Mouse (Mus musculus) layer of hippocampus, adult 8-10 months (tissue): ENCODE measurements around the gene Rabac1. TPM values are rescaled to one million over a fixed set of nuclear protein-coding genes. Genes with fewer than 3 reads are reported as not detected.

Experiments
- DNase-seq, 2 experiments: peaks; one replicate each; pipeline ENCODE4 v3.0.0; 2022; ENCODE audit warnings: low spot score in 2 of 2
- total RNA-seq, 4 experiments: library from RNA; stranded (reverse); gene quantifications; 2 replicates each; pipeline ENCODE4 v1.2.4; 2022

Rabac1 gene
- 100 to 1,000 TPM; 293 to 308 (median 300) TPM for total RNA-seq

- peak; percentile 93 to 96 for DNase-seq
Observed at GRCm38 (mm10) chr7:24971972-24972893, at the start of gene Rabac1. Rabac1 (minus strand) TSS chr7:24972754.

GRCm38 (mm10) chr7:25011592-25011991 lies 39.0 kb upstream of the Rabac1 start:
- no peak for DNase-seq

- peak in 1 of 2 experiments; percentile 67 for DNase-seq
Observed at GRCm38 (mm10) chr7:25010090-25010913, 37.7 kb upstream of the Rabac1 start.

DNA sequence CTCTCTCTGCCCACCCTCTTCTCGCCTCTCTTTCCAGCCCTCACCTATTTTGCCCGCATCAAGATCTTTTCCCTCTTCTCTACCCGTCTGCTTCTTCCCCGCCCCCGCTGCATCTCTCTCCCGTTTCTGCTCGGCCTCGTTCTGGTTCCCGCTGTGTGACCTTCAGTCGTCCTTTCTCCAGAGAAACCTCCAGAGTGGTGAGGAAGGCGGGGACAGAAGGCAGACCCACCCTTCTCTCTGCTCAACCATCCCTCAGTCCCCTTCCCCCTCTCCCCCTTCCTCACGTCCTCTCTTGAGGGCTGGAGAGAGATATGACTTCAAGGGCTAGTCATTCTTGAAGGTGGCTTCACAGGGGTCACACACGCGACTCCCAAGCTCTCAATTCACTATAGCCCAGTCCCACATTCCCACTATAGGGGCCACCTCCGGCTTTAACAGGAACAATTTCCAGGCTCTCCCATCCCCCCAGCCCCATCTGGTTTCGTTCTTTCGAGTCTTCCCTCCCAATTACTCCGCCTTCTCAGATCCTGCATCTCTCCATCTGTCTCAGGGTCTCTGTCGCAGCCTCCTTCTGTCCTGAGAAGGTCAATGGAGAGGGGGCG lies 36.6 kb upstream of the Rabac1 start:
- DNase-seq: peak; percentile 68 to 73

- peak in 1 of 2 experiments; percentile 31 for DNase-seq
Observed at GRCm38 (mm10) chr7:25008635-25009034, 36.1 kb upstream of the Rabac1 start.

GRCm38 (mm10) chr7:25007609-25008374 lies 35.2 kb upstream of the Rabac1 start:
- DNase-seq: peak; percentile 62 to 78

DNA sequence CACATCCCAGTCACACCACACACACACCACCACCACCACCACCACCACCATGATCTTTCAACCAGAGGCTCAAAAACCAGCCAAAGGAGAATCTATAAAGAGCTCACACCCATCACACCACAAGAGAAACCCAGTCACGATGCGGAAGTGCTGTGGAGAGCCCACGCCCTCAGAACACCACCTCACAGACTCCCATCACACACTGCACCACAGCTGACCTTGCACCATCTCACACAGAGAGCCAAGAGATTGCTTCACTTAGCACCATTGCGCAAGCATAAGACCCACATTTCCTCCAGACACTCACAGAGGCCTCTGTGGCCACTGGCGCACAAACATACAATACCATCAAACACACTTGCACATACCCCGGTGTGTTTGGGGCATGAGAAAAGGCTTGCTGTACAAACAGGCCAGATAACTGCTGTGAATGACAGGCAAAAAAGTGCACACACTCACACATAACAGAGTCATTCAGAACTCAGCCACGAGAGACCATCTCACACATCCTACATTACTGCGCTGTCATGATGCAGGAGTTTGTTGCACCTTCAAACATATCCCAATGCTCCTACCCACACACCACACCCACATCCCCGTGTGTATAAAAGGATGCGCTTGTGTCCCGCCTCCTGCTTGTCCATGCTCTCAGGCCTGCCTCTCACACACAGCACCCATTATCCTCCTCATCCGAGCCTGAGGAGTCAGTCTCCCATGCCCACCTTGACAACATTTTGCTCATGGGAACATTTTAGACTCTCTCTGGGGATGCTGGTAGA lies 34.2 kb upstream of the Rabac1 start:
- DNase-seq: peak in 1 of 2 experiments; percentile 54

GRCm38 (mm10) chr7:25006171-25006570 lies 33.6 kb upstream of the Rabac1 start:
- DNase-seq: no peak

- DNase-seq: peak; percentile 70 to 77
Observed at GRCm38 (mm10) chr7:25005421-25006065, 33.0 kb upstream of the Rabac1 start, which contains the start of gene Atp1a3. Atp1a3 (minus strand) TSS chr7:25005958.

DNA sequence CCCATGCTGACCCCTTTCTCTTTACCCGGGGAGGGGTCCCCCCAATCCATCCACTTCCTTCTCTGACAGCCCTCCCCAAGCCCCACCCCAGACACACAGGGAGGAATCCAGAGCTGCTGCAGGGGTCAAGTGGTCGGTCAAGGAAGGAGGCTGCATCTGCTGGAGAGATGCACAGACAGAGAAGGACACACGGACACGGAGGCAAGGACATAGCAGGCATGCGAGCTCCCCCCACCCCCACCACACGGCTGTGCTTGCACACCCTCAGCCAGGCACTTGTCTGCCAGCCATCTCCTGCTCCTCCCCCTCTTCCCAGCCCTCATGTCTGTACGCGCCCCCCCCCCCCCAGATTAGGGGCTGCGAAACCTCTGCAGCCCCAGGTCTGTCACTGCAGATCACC lies 32.3 kb upstream of the Rabac1 start:
- DNase-seq: no peak

DNA sequence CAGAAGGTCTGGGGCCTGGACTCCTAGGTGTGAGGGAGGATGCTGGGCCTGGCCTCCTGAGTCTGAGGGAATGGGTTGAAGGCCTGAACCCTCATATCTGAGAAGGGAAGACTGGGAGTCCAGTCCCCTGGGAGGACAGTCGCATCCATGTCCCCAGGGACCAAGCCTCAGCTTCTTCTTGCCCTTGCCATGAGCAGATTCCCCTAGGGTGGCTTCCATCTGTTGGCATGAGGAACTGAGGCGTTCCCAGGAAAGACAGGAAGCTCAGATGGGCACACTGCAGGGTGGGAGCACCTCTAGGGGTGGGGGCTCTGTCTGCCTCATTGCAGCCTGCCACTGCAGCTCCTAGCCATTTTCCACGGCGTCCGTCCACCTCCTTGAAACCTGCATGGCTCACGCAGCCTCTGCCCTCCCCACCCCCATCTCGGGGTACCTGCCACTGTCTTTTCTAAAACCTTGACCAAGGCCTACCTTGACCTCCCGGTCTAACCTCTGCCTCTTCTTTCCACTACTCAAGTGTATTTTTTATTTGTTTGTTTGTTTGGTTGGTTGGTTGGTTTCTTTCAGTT lies 31.4 kb upstream of the Rabac1 start:
- DNase-seq: no peak

GRCm38 (mm10) chr7:25003291-25003690 lies 30.7 kb upstream of the Rabac1 start:
- no peak for DNase-seq

DNA sequence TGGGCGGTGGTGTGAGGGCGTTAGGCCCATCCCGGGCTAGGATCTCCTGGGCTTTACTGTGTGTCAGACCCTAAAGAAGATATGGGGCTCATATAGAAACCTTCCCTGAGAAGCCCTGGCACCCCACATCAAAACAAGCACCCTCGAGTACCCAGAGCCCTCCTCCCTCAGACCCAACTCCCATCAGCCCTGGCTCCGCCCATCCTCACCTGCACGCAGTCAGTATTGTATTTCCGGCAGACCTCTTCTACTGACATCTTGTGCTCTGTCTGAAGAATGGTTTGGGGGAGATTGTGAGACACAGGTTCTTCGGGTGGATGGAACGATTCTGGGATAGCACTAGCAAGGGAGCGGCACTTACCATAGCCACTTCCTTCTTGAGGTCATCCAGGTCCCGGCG lies 28.2 kb upstream of the Rabac1 start:
- no peak for DNase-seq

- no peak for DNase-seq
Observed at GRCm38 (mm10) chr7:25000211-25000610, 27.7 kb upstream of the Rabac1 start.

DNA sequence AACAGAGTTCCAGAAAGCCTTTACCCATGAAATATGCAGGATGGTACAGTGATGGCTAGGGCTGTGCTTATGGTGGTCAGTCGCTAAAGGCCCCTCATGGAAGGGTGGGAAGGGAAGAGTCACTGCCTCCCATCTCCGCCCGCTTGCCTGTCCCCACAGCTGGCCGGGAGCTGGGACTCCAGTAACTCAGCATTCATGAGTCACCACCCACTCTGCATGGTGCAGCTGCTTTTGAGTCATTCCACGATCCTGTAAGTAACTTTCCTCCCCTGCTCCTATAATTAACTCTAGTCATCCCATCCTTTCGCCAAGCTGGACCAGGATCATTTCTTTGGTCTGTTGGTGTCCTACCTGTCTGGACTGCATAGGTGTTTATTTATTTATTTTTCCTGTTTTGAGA lies 20.5 kb upstream of the Rabac1 start:
- no peak for DNase-seq

- DNase-seq: no peak
Observed at GRCm38 (mm10) chr7:24990478-24990877, 17.9 kb upstream of the Rabac1 start.

DNA sequence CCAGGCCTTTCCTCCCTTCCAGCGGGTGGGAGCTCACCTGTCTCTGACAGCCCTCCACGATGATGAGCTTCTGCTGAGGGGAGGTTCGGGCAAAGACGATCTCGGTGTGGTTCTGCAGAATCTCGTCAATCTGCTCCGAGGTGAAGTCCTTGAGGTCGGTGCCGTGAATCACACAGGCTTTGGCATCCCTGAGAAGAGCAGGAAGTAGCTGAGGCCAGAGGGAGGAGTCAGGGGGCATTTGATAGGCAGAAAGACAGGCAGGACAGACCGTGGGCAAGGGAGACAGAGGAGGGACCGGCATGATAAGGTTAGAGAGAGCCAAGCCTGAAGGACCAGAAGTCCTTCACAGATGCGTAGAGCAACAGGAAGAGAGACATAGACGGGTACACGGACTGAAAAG lies 15.4 kb upstream of the Rabac1 start:
- DNase-seq: no peak

DNA sequence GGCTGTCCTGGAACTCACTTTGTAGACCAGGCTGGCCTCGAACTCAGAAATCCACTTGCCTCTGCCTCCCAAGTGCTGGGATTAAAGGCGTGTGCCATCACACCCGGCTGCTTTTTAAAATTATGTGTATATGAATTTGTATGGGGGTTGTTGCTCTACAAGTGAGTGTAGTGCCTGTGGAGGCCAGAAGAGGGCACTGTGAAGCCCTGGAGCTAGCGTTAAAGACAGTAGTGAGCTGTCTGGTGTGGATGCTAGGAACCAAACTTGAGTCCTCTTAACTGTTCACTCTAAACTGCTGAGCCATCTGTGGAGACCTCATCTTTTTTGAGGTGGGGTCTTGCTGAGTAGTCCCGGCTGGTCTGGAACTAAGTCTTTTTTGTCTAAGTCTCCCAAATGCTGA lies 13.2 kb upstream of the Rabac1 start:
- no peak for DNase-seq

DNA sequence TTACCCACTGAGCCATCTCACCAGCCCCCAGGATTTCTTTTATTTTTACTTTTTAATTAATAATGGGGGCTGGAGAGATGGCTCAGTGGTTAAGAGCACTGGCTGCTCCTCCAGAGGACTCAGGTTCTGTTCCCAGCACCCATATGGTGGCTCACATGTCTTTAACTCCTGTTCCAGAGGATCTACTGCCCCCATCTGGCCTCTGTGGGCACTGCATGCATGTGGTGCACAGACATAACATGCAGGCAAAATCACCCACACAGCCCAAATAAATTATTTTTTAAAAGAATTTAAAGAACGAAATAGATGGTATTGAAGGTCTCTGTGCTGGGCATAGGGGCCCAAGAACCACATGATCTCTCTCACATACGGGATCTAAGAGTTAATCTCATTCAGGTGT lies 11.8 kb upstream of the Rabac1 start:
- DNase-seq: no peak
